Mouse (Mus musculus) lung, postnatal 10 days (tissue): ENCODE measurements around the gene Dnajc28.
"Not testable (repeated sequence)": the region's sequence is repeated elsewhere in the genome, so short reads cannot be mapped to it uniquely, and the experiment has no call there.

Source experiments
- DNase-seq: peaks from one replicate; pipeline ENCODE4 v3.0.0; 2021

Dnajc28 gene

DNA sequence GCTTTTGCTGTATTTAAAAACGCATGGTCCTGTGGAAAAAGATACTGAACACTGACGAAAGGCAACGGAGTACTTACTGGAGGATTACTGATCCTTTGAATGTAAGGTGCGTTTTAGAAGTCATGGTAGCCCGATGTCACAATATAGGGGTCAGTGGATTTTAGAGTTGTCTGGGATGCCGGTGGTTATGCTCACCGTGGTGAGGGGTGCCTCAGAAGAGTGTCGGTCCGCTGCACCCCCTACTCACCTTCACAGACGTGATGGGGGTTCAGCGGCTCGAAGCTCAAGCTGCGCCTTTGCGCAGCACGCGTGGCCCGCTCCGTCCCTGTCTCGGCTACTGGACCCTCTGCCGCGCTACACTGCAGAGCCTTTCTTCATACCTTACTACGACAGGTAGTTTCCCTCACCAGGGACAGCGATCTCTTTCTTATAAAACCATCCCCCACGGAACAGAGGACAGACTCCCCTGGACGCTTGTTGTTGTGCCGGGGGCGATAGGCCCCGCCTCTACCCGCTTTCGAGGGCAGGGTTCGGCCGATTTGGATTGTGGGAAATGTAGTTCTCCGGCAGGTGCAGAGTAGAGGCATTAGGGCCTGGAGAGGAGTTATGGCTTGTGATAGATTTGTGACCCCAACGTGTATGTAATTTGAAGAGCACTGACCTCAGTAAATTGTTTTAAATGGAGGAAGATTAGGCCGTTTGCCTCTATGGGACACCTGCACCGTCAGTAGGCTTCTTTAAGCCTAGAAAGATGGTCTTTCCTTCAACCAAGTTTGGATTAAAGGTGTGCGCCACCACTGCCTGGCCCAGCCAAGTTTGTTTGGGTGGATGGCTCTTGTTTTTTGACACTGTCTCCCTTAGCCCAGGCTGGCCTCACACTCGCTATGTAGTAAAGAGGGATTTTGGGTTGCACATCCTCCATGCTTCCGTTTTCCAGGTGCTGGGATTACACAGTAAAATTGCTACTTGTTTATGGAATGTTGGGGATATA, at the start of gene Dnajc28:
TSS of gene Dnajc28 (minus strand) at position 516 of the 991 bp plus-strand sequence.
- peak; percentile 88 for DNase-seq

DNA sequence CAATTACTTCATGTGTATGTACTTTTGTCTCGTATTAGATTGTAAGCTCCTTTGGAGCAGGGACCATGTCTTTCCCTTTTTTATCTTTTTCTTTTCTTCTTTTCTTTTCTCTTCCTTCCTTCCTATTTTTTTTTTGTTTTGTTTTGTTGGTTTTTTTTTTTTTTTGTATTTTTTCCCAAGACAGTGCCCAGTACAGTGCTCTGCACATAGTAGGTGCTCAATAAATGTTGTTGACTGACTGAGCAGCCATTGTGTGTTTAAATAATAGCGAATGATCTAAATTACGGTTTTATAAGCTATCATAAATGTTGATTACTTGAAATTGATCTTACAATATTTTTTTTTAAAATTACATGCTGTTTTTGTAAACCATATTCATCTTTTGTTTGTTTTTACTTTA, 45.0 kb upstream of the Dnajc28 start:
- DNase-seq = no peak

DNA sequence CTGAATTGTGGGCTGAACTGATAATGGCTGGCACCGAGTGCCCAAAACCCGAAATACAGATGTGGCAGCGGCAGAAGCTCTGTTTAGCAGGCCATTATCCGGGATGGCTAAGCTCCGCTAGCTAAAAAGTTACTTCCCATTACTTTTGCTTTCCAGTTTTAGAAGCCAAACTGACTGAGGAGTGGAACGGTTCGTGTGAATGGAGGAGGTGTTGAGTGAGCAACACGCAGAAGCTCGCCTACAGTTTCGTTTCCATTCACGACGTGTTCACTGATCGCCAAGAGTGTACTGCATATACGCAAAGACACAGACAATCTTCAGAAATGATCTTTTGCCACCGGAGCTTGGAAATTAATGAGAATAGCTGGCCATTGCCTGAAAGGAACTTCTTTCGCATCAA, 43.5 kb upstream of the Dnajc28 start:
- DNase-seq = no peak

DNA sequence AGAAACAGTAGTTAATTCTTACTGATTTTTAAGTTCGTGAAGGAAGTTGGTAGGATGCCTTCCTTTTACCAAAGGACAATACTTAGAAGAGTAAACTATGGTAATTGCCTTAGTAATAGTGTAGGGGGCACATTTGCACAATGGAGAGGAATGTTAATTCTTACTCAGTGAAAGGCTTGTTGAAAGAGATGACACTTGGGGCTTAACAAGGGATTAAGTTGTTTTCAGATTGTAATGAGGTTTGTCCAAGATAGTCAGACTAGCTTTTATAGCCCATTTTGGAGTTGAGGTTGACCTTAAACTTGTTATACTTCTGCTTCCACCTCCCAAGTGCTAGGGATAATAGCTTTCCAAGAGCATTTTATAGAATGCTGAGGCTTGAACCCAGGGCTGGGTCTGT, 42.6 kb upstream of the Dnajc28 start:
- no peak for DNase-seq

DNA sequence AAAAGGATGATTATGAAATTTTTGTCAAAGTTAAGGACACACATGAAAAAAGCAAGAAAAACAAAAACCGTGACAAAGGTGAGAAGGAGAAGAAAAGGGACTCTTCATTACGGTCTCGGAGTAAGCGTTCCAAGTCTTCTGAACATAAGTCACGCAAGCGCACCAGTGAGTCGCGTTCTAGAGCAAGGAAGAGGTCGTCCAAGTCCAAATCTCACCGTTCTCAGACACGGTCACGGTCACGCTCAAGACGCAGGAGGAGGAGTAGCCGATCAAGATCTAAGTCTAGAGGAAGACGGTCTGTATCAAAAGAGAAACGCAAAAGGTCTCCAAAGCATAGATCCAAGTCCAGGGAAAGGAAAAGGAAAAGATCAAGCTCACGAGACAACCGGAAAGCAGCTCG, 41.0 kb upstream of the Dnajc28 start:
- DNase-seq = no peak

DNA sequence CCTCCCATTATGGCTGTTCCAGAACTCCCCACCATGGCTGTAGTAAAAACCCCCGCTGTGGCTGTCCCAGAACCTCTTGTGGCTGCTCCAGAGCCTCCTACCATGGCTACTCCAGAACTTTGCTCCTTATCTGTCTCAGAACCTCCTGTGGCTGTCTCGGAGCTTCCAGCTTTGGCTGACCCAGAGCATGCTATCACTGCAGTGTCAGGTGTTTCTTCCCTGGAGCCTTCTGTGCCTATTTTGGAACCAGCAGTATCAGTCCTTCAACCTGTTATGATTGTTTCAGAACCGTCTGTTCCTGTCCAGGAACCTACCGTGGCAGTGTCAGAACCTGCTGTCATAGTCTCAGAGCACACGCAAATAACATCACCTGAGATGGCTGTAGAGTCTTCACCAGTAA, 39.6 kb upstream of the Dnajc28 start:
- no peak for DNase-seq

DNA sequence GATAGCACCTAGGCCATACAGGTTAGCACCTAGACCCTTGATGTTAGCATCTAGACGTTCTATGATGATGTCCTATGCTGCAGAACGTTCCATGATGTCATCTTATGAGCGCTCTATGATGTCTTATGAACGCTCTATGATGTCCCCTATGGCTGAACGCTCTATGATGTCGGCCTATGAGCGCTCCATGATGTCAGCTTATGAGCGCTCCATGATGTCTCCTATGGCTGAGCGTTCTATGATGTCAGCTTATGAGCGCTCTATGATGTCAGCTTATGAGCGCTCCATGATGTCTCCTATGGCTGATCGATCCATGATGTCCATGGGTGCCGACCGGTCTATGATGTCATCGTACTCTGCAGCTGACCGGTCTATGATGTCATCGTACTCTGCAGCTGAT, 38.5 kb upstream of the Dnajc28 start:
- no peak for DNase-seq

DNA sequence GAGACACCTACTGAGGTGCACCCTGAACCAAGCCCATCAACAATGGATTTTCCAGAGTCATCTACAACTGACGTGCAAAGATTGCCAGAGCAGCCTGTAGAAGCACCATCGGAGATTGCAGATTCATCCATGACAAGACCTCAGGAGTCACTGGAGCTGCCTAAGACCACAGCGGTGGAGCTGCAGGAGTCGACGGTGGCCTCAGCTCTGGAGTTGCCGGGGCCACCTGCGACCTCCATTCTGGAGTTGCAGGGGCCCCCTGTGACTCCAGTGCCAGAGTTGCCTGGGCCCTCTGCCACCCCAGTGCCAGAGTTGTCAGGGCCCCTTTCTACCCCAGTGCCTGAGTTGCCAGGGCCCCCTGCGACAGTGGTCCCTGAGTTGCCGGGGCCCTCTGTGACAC, 36.5 kb upstream of the Dnajc28 start:
- DNase-seq = no peak

DNA sequence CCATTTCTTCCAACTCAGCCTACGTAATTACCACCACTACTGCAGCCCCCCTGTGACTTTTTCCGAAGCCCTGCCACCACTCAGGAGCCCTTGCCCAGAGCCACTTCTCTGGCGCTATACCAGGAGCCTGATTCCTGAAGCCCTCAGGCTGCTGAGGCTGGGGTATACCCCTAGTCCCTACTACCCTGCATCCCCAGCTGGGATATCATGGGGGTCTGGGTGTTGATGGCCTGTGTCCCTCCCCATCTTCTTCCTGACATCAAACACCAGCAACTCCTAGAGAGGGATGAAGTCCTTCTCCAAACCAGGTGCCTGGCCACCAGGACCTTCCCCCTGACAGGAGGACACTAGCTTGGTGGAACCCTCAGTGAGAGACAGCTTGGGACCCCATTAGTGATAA, 33.4 kb upstream of the Dnajc28 start:
- no peak for DNase-seq

DNA sequence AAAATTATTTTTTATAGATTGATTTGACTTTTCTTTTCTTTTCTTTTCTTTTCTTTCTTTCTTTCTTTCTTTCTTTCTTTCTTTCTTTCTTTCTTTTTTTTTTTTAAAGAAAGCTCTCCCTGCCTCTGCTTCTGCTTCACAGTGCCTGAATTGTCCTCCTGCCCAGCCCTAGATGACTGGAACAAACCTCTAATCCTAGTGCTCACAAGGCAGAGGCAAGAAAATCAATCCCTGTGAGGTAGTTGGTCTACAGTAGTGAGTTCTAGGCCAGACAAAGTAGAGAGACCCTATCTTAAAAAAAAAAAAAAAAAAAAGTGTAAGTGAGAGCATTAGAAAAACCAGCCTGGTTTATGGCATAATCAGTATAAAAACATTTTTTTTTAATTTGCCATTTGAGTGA, 31.0 kb upstream of the Dnajc28 start:
- DNase-seq = no peak

DNA sequence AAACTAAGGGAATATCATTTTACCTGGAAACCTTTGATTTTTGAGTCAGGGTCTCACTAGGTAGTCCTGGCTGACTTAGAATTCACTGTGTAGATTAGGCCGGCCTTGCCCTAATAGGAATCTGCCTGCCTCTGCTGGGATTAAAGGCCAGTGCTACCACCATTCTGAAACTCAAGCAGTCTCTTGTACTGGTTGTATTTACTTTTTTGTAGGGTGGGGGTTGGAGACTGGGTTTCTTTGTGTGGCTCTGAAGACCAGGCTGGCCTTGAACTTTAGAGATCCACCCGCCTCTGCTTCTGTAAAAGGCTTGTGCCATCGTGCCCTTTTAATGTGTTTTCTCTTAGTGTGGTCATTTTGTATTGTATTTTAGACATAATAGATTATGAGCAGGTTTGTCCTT, 30.4 kb upstream of the Dnajc28 start:
- DNase-seq = no peak

DNA sequence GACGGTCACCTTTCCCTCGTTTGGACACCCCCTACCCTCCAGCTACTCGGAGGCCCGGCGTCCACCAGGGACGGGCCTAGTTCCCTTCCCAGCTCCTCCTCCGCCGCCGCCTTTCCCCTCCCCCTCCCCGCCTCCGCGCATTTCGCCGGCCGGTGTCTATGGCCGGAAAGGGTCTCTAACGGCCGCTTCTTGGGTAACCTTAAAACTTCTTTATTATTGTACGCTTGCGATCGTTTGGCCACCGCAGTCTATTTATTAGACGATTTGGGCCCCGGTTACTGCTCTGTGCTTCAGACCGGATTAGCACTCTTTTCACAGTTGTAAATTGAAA, 29.4 kb upstream of the Dnajc28 start:
- peak; percentile 91 for DNase-seq

DNA sequence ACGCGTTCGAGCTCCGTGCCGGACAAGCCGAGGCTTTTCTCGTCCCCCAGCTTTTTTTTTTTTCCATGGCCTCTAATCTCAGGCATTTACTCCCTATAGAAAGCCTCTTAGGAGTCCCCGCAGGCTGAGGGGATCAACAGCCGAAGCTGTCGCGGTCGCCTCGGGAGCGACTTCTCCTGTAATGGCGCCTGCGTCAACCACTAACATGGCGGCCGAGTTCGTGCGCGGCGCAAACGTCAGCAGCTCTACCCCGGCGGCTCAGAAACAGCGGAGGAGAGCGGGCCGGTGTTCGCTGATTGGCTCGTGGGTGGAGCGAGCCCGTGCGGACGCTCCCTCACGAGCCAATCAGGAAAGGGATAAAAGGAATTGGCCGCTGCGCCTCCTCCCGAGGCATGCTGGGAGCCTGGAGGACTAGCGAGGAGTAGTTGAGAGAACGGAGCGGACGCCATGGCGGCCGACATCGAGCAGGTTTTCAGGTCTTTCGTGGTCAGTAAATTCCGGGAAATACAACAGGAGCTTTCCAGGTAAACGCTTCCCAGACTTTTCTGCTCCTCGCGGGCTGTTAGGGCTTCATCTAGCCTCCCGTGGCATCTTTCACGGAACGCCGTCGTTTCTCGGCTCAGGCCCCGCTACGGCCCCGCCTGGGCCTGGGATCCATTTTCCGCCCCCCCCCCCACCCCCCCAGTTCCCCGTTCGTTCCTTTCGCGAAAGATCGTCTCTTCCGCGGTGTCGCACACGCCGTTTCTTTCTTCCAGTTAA, 28.8 kb upstream of the Dnajc28 start, which contains the start of gene Son:
TSS of gene Son (plus strand) at position 46 of the 759 bp plus-strand sequence.
- peak; percentile 98 for DNase-seq

DNA sequence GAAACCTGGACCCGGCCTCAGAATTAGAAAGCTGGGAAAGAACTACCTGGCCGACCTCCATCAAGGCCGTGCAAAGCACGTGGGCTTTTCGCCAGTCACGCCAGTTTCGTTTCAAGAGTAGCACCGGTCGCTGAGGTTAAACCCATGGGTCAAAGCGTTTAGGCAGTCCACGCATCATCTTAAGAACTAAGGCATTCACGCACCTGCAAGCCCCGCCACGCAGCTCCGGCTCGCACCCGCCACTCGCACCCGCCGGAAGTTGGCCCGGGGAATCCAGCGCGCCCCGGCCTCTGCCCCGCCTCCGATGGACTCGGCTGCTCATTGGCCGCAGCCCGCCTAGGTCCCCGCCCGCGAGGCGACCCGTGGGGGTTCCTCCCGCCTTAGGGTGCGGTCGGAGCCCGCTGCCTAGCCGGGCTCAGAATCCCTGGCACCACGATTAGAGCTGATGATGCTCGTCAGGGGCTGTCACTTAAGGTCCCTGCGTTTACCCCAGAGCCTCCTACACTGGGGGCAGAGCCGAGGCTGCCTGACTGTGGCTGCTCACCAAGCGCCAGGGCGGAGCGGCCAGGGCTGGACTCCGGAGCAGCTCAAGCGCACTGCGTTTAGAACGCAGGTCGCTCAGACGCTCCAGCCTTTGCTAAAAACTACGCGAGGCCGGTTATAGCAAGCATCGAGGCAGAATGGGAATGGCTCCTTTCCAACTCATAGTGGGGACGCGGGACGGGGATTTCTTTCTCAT, 28.0 kb upstream of the Dnajc28 start, which contains the start of gene Gart:
TSS of gene Gart (minus strand) at position 272 of the 739 bp plus-strand sequence.
- DNase-seq = peak; percentile 97

DNA sequence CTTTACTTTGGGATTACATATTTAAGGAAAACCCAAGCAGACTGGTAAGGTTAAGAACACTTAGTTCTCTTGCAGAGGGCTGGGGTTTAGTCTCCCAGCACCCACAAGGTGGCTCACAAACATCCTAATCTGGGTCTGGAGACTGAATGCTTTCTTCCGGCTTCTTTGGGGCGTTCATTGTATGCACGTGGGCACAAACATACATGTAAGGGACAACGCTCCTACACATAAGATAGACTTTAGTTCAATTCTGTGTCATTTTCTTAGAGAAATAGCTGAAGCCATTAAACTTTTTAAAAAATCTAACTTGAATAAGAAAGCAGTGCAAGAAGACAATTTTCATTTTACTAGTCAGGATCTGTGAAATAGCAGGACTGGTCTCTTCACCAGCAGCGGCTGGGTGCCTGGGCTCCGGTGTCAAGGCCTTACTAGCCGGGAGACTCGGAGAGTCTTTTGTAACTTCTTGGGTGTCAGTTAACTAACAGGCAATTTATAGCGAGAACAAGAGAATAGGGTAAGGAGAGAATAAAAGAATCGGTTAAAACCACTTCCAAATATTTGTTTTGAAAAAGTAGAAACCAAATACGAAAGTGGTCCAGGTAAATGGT, 27.3 kb upstream of the Dnajc28 start:
- peak; percentile 17 for DNase-seq

DNA sequence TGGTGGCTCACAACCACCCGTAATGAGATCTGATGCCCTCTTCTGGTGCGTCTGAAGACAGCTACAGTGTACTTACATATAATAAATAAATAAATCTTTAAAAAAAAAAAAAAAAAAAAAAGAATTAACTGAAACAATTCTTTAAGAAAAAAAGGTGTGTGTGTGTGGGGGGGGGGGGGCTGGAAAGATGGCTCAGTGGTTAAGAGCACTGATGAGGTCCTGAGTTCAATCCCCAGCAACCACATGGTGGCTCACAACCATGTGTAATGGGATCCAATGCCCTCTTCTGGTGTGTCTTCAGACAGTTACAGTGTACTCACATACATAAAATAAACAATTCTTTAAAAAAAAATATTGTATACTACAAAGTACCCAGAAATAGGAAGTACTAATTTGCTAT, 26.6 kb upstream of the Dnajc28 start:
- DNase-seq = not testable (repeated sequence)

DNA sequence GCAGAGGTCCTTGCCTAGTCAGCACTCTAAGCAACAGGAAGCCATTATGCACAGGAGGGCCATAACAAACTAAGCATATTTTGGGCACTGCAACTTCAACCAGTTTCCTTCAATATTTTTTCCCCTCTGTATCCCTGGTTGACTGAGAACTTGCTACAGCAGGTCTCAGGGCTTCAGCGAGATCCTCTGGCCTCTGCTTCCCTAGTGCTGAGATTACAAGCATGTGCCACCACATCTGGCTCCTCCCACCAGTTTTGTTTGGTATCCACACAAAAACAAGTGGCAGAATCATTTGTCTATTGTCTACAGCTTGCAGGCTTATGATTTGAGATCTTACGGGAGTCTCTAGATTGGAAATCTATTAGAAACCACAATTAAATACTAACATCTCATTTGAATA, 26.1 kb upstream of the Dnajc28 start:
- no peak for DNase-seq

DNA sequence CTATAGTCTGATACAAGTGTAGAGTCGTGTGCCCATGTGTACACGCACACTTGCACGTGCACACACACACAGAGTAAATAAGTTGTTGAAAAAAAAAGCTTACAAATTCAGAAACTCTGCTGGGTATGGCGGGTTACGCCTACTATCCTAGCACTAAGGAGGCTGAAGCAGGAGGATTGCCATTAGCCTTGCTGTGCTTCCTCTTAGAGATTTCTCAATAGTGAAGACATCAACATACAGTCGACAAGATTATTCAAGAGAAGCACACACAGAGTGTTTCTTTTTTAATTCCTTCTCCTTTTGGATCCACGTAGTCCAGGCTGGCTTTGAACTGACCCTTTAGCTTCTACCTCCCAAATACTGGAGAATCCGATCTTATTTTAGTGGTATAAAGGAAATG, 21.3 kb upstream of the Dnajc28 start:
- DNase-seq = no peak

DNA sequence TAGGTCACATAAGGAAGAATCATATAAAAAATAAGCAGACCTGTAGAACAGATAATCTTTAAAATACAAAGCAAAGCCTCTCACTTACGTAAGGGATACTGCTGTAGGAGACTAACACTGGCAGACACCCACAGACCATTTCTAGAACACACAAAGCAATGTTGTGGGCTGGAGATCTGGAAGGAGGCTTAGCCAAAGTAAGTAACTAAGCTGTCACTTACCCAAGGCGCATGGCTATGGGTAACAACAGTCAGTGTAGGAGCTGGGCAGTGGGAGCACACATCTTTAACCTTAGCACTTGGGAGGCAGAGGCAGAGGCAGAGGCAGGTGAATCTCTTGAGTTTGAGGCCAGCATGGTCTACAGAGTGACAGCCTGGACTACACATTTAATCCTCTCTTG, 20.8 kb upstream of the Dnajc28 start:
- no peak for DNase-seq

DNA sequence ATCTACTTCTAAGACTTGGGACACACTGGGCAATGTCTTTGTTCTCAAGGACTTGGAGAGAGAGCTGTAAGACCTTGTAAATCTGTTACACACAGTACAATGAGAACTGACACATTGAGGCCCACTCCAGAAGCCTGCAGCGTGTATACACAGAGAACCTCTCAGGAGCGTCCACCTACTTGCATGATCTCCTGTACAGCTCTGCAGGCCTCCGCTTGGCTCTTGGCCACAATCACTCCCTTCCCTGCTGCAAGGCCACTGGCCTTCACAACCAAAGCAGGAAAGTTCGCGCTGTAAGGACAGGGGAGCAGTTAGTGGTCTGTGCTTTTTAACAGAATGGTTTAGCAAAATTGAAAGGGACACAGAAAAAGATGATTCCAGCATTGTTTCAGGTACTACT, 20.3 kb upstream of the Dnajc28 start:
- DNase-seq = no peak

DNA sequence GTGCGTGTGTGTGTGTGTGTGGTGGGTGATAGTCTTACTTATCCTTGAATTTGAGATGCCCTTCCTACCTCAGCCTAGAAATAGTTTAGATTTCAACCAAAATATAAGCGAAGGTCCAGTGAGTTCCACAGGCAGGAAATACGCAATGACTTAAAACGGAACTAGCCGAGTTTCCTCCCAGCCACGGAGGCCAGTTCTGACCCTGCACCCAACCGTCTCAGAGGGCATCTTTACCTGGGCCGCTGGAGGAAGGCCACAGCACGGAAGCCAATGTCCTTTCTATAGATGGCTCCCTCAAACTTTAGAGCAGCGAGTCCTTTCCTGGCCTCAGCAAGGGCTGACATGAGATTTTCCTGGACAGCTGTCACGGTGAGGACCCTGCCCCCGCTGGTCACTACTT, 14.8 kb upstream of the Dnajc28 start:
- DNase-seq = no peak

DNA sequence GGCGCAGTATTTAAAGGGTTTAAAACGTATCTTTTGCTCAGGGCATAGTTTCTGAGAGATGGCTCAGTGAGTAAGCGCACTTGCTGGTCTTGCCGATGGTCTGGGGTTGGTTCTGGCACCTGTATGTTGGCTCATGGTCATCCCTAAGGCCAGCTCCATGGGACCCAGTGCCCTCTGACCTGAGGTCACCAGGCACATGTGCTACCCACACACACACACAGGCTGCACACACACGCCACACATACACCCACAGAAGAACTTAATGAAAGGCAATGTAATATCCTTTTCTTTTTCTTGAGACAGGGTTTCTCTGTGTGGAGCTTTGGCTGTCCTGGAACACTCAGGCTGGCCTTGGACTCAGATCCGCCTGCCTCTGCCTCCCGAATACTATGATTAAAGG, 14.1 kb upstream of the Dnajc28 start:
- no peak for DNase-seq

DNA sequence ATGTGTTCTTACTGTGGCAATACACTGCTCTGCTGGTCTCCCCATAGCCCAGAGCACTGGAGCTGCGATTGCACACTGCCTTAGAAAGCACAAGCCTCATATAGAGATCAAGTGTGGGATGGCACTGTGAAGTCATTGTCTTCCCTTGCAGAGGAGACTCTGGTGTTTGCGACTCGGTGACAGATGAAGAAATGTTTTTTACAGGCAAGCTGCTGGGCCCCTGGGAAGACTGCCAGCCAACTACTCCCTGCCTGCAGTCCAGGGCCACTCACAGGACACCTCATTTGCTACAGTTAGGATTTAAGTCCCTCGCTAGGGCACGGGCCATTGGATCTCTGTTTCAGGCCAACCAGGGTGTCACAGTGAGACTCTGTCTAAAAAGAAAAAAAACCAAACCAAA, 13.6 kb upstream of the Dnajc28 start:
- DNase-seq = peak; percentile 56
